Mouse (Mus musculus) lung, postnatal 0 days (tissue): ENCODE data around the gene Cript. TPM values are rescaled to one million over a fixed set of nuclear protein-coding genes. Genes with fewer than 3 reads are reported as not detected.
A peak's percentile ranks its signal among the peaks of the same experiment; 100 is the strongest.

Experiments used
- ATAC-seq: fragments of 200-750 bp; cut with Nextera tagmentation; 2 replicates; pipeline ENCODE4 v1.8.0; 2017; ENCODE audit warnings: moderate library complexity
- DNase-seq: peaks from one replicate; pipeline ENCODE4 v3.0.0-alpha.2; 2016; ENCODE audit warnings: low spot score
- H3K27ac ChIP-seq: fragments of 300-500 bp; sonication (generic); 2 replicates; pipeline ENCODE4 v1.5.1; 2014; ENCODE audit warnings: antibody characterized with exemption, mild to moderate bottlenecking, low read length, mixed read lengths
- H3K27me3 ChIP-seq: fragments of 300-500 bp; sonication (generic); replicated peaks from 2 replicates; pipeline ENCODE4 v1.6.1; 2014; ENCODE audit warnings: low read length, mixed read lengths; ENCODE audit not compliant: insufficient read depth
- H3K36me3 ChIP-seq: fragments of 300-500 bp; sonication (generic); 2 replicates; pipeline ENCODE4 v1.6.1; 2014; ENCODE audit warnings: low read length, mixed read lengths; ENCODE audit not compliant: insufficient read depth
- H3K4me1 ChIP-seq: fragments of 300-500 bp; sonication (generic); 2 replicates; pipeline ENCODE4 v1.6.1; 2014; ENCODE audit warnings: antibody characterized with exemption, low read depth, low read length, mixed read lengths; ENCODE audit not compliant: insufficient read depth
- H3K4me2 ChIP-seq: fragments of 300-500 bp; sonication (generic); replicated peaks from 2 replicates; pipeline ENCODE4 v1.6.1; 2014; ENCODE audit warnings: low read depth, mild to moderate bottlenecking, low read length, moderate library complexity, mixed read lengths
- H3K4me3 ChIP-seq: fragments of 300-500 bp; sonication (generic); 2 replicates; pipeline ENCODE4 v1.5.1; 2014; ENCODE audit warnings: low read depth, low read length
- H3K9ac ChIP-seq: fragments of 300-500 bp; sonication (generic); replicated peaks from 2 replicates; pipeline ENCODE4 v1.6.1; 2014; ENCODE audit warnings: low read depth, mild to moderate bottlenecking
- H3K9me3 ChIP-seq: fragments of 300-500 bp; sonication (generic); 2 replicates; pipeline ENCODE4 v1.6.1; 2016; ENCODE audit warnings: low read length, mixed read lengths
- CTCF ChIP-seq: IDR thresholded peaks from 2 replicates; pipeline ENCODE4 v1.5.1; 2016; ENCODE audit warnings: antibody characterized with exemption, mild to moderate bottlenecking
- EP300 ChIP-seq: IDR thresholded peaks from 2 replicates; pipeline ENCODE4 v1.6.1; 2016; ENCODE audit warnings: antibody characterized with exemption, mild to moderate bottlenecking, control low read depth
- WGBS: fragments of 180-500 bp; shearing (Covaris S2); extraction: QIAGEN DNeasy Blood & Tissue Kit; methylation state at CpG from one replicate; pipeline ENCODE4 v1.1.7; 2014; 5-methylcytosine and 5-hydroxymethylcytosine counted together
- polyA plus RNA-seq: library from polyadenylated mRNA; unstranded; fragments of >200 nt; fragmentation: Nextera tagmentation; extraction: Ambion mirVana; gene quantifications from 2 replicates; pipeline ENCODE4 v1.2.1, GENCODE M21; 2015

Cript gene
- polyA plus RNA-seq, 1 experiment from 2014 or later, result 164 TPM

- no peaks in the 10 kb centered on the region for H3K27me3 ChIP-seq
- H3K4me1 ChIP-seq, result no peaks in the 10 kb centered on the region
- ATAC-seq (no peak), DNase-seq (no peak)
- no peaks in the 10 kb centered on the region for H3K36me3 ChIP-seq
- H3K4me3 ChIP-seq, result no peak overlapping the region
- H3K9ac ChIP-seq, result no peak overlapping the region
- no peaks in the 10 kb centered on the region for H3K9me3 ChIP-seq
- WGBS, result 79% methylated on average over 13 of the region's 13 CpGs
- H3K27ac ChIP-seq, result no peak overlapping the region
- H3K4me2 ChIP-seq, result no peak overlapping the region
- no peak for TF ChIP-seq CTCF
- no peak for TF ChIP-seq EP300
Measured at GRCm38 (mm10) chr17:87011301-87012019, 13.9 kb upstream of the Cript start.

DNA sequence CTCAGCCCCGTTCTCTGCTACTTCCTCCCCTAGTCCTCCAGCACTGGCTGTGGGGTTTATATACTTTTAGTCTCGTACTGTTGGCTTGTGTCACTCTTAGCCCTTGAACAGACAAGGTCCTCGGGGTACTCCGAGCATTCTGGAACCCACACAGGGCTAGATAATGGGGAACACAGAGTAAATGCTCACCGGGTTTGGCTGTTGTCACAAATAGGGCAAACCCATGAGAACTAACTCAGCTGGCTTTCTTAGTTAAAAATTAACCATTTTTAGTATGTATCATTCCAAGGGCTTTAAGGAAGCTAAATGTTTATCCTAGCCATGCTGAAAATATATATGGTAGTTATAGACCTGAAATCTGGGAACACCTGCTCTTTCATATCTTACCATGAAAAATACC lies 5.7 kb upstream of the Cript start:
- Histone ChIP-seq H3K4me3 (no peak overlapping the region), H3K36me3 (no peaks in the 10 kb centered on the region), H3K9ac (no peak overlapping the region), H3K9me3 (no peaks in the 10 kb centered on the region), H3K4me2 (no peak overlapping the region), H3K4me1 (no peaks in the 10 kb centered on the region), H3K27me3 (no peaks in the 10 kb centered on the region), H3K27ac (no peak overlapping the region)
- DNase-seq (no peak), ATAC-seq (no peak)
- 83% methylated on average over 5 of the region's 5 CpGs for WGBS
- TF ChIP-seq CTCF (no peak), EP300 (no peak)

- ATAC-seq (peak; percentile 53), DNase-seq (peak; percentile 13)
- Histone ChIP-seq H3K27me3 (no peaks in the 10 kb centered on the region), H3K4me1 (no peaks in the 10 kb centered on the region), H3K27ac (no peak overlapping the region), H3K9me3 (no peaks in the 10 kb centered on the region), H3K9ac (peak overlapping the region; percentile 24), H3K36me3 (no peaks in the 10 kb centered on the region), H3K4me3 (peak overlapping the region; percentile 70), H3K4me2 (peak overlapping the region; percentile 94)
- WGBS, result 1% methylated on average over 53 of the region's 55 CpGs
- TF ChIP-seq CTCF (no peak), EP300 (no peak)
Measured at GRCm38 (mm10) chr17:87024491-87025242, 683 bp upstream of the Cript start.

DNA sequence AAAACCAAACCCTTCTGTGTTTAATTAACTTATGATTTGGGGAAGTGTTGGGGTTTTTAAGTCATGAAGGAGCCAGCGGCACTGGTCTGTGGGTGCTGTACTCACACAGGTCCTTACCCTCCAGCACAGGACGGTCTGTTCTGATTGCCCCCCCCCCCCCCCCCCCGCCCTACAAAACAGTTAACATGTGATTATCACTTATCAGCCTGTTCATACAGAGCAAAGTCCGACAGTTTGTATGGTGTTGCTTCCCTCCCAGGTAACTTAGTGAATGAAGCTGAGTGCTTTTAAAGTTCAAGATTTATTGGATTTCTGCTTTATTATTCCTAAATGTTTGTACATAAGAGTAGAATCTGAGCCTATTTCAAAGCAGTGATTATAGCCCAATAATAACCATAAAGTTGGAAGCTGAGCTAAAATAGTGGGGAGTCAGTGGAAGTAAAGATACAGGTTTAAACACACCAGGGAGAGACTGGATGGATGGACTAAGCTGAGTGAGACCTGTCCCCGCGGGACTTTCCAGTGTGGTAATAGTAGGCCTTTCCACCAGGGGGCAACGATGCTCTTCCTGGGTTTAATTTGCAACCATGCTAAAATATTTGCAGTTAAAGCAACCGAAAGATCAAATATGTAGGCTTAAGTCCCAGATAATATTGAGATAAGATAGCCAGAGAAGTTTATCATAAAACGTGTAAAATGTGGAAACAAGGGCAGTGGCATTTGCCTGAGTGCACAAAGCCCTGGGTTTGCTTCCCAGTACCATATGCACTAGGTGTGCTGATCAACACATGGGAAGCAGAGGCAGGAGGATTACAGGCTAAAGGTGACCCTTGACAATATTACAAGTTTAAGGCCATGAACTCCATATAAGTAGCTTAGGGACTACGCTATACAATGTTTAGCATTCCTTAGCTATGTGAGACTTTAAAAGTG lies 11.1 kb downstream of the Cript start:
- H3K4me1 ChIP-seq, result 0 out of 2 replicates have a peak, but pooled peaks cover 4% of the 10 kb centered on the region
- no peak overlapping the region for H3K27ac ChIP-seq
- H3K36me3 ChIP-seq, result peaks cover 15% of the 10 kb centered on the region
- WGBS, result 47% methylated on average over 9 of the region's 10 CpGs
- TF ChIP-seq EP300, result no peak
- peak; percentile 90 for TF ChIP-seq CTCF
- no peaks in the 10 kb centered on the region for H3K9me3 ChIP-seq
- ATAC-seq (peak; percentile 54), DNase-seq (peak; percentile 78)
- H3K4me3 ChIP-seq, result no peak overlapping the region
- H3K9ac ChIP-seq, result no peak overlapping the region
- H3K4me2 ChIP-seq, result no peak overlapping the region
- H3K27me3 ChIP-seq, result no peaks in the 10 kb centered on the region

GRCm38 (mm10) chr17:87038496-87038895 lies 13.1 kb downstream of the Cript start:
- H3K4me2 ChIP-seq, result no peak overlapping the region
- H3K27me3 ChIP-seq, result no peaks in the 10 kb centered on the region
- peaks cover 14% of the 10 kb centered on the region; the same call in 1 of the 2 replicates for H3K36me3 ChIP-seq
- H3K27ac ChIP-seq, result no peak overlapping the region
- no peaks in the 10 kb centered on the region for H3K9me3 ChIP-seq
- ATAC-seq (no peak), DNase-seq (no peak)
- 0 out of 2 replicates have a peak, but pooled peaks cover 4% of the 10 kb centered on the region for H3K4me1 ChIP-seq
- no peak for TF ChIP-seq CTCF
- TF ChIP-seq EP300, result no peak
- no peak overlapping the region for H3K9ac ChIP-seq
- WGBS, result 79% methylated on average over 5 of the region's 5 CpGs
- no peak overlapping the region for H3K4me3 ChIP-seq
